Mouse (Mus musculus) limb, embryonic 13.5 days (tissue): ENCODE results near the gene Anln. TPM values are rescaled to one million over a fixed set of nuclear protein-coding genes. Genes with fewer than 3 reads are reported as not detected.

Source experiments
- ATAC-seq: fragments of 200-750 bp; cut with Nextera tagmentation; 2 replicates; pipeline ENCODE4 v1.8.0; 2017; ENCODE audit warnings: low read depth, moderate number of reproducible peaks, moderate TSS enrichment; ENCODE audit not compliant: low FRiP score
- H3K27ac ChIP-seq: fragments of 300-500 bp; sonication (generic); 2 replicates; pipeline ENCODE4 v1.5.1; 2015; ENCODE audit warnings: inconsistent platforms, mild to moderate bottlenecking, moderate library complexity
- H3K27me3 ChIP-seq: fragments of 300-500 bp; sonication (generic); 2 replicates; pipeline ENCODE4 v1.6.1; 2015; ENCODE audit warnings: mild to moderate bottlenecking, inconsistent platforms
- H3K36me3 ChIP-seq: fragments of 300-500 bp; sonication (generic); 2 replicates; pipeline ENCODE4 v1.6.1; 2015; ENCODE audit warnings: inconsistent platforms, mild to moderate bottlenecking, moderate library complexity
- H3K4me1 ChIP-seq: fragments of 300-500 bp; sonication (generic); 2 replicates; pipeline ENCODE4 v1.6.1; 2015; ENCODE audit warnings: inconsistent platforms
- H3K4me2 ChIP-seq: fragments of 300-500 bp; sonication (generic); replicated peaks from 2 replicates; pipeline ENCODE4 v1.6.1; 2015; ENCODE audit warnings: inconsistent platforms, mild to moderate bottlenecking, moderate library complexity
- H3K4me3 ChIP-seq: fragments of 300-500 bp; sonication (generic); 2 replicates; pipeline ENCODE4 v1.5.1; 2015; ENCODE audit warnings: moderate library complexity, mild to moderate bottlenecking, inconsistent platforms
- H3K9ac ChIP-seq: fragments of 300-500 bp; sonication (generic); 2 replicates; pipeline ENCODE4 v1.6.1; 2015; ENCODE audit warnings: mild to moderate bottlenecking, inconsistent platforms
- H3K9me3 ChIP-seq: fragments of 300-500 bp; sonication (generic); 2 replicates; pipeline ENCODE4 v1.6.1; 2016; ENCODE audit warnings: inconsistent platforms
- WGBS: fragments of 180-500 bp; shearing (Covaris S2); methylation state at CpG from one replicate; pipeline ENCODE4 v1.1.7; 2015; 5-methylcytosine and 5-hydroxymethylcytosine counted together
- polyA plus RNA-seq: library from polyadenylated mRNA; unstranded; fragments of >200 nt; fragmentation: Nextera tagmentation; extraction: Ambion mirVana; gene quantifications from 2 replicates; pipeline ENCODE4 v1.2.1, GENCODE M21; 2015

The Anln gene
- polyA plus RNA-seq, 1 experiment from 2014 or later, result 40.8 TPM

DNA sequence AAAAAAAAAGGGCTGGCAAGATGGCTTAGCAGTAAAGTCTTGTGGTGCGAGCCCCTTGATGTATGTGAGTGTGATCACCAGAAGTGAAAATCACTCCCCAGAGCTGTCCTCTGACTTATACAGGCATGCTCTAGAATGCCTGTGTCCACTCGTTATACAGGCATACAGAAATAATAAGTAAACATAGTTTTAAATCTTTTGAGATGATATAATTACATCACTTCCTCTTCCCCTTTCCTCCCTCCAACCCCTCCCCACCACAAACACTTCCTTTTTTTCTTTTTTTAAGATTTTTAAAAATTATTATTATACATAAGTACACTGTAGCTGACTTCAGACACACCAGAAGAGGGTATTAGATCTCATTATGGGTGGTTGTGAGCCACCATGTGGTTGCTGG, 5.7 kb upstream of the Anln start:
- 0 out of 2 replicates have a peak, but pooled peaks cover 3% of the 10 kb centered on the region for H3K4me1 ChIP-seq
- H3K4me2 ChIP-seq, result no peak overlapping the region
- no peaks in the 10 kb centered on the region for H3K36me3 ChIP-seq
- no peak overlapping the region for H3K27ac ChIP-seq
- no peaks in the 10 kb centered on the region for H3K27me3 ChIP-seq
- H3K4me3 ChIP-seq, result no peak overlapping the region
- no peak for ATAC-seq
- no peaks in the 10 kb centered on the region for H3K9me3 ChIP-seq
- H3K9ac ChIP-seq, result no peak overlapping the region
- WGBS, result 82% methylated on average over 2 of the region's 2 CpGs

GRCm38 (mm10) chr9:22390390-22390789, 1.4 kb upstream of the Anln start:
- H3K4me3 ChIP-seq, result no peak overlapping the region
- H3K4me2 ChIP-seq, result no peak overlapping the region
- no peaks in the 10 kb centered on the region for H3K27me3 ChIP-seq
- 82% methylated on average over 5 of the region's 5 CpGs for WGBS
- H3K27ac ChIP-seq, result no peak overlapping the region
- no peaks in the 10 kb centered on the region for H3K36me3 ChIP-seq
- ATAC-seq, result no peak
- no peaks in the 10 kb centered on the region for H3K9me3 ChIP-seq
- H3K9ac ChIP-seq, result no peak overlapping the region
- H3K4me1 ChIP-seq, result peaks cover 22% of the 10 kb centered on the region

- WGBS, result 70% methylated on average over 6 of the region's 6 CpGs
- Histone ChIP-seq H3K4me2 (peak overlapping the region; percentile 78), H3K27me3 (no peaks in the 10 kb centered on the region), H3K9ac (peak overlapping the region; percentile 91), H3K4me3 (peak overlapping the region; percentile 74), H3K27ac (peak overlapping the region; percentile 88; the same call in 1 of the 2 replicates), H3K36me3 (no peaks in the 10 kb centered on the region), H3K9me3 (no peaks in the 10 kb centered on the region), H3K4me1 (peaks cover 22% of the 10 kb centered on the region)
- no peak for ATAC-seq
These were observed 803 bp upstream of the Anln start for GRCm38 (mm10) chr9:22389736-22390245.

DNA sequence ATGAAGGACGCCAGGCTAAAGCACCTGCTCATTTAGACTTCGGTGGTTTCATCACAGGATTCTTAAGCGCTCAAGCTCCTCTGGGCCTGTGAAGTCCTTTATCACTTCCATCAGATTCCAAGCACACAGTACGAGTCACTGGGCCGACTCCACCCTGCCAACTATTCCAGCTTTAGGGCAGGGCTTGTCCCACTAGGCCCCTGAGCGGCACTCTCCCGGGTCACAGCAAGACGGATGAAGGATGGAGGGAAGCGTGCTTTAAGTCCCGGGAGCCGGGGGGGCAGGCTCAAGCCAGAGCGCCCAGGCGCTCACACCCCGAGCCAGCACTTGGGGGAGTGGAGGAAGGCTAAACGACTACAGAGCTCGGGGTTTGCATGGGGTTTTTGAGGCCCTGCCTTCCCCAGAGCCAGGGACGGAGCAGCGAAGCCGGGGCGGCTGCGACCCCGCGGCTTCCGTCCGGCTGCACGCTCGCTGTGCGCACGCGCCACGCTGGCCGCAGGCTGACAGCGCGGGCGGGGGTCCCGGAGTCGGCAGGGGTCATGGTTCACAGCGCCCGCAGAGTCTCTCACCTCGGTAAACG, 497 bp downstream of the Anln start:
- Histone ChIP-seq H3K9me3 (no peaks in the 10 kb centered on the region), H3K9ac (peak overlapping the region; percentile 91), H3K4me1 (peaks cover 22% of the 10 kb centered on the region), H3K4me3 (peak overlapping the region; percentile 74), H3K36me3 (no peaks in the 10 kb centered on the region), H3K27me3 (no peaks in the 10 kb centered on the region), H3K4me2 (peak overlapping the region; percentile 78), H3K27ac (peak overlapping the region; percentile 88)
- under 1% methylated on average over 41 of the region's 41 CpGs for WGBS
- ATAC-seq, result peak; percentile 79

DNA sequence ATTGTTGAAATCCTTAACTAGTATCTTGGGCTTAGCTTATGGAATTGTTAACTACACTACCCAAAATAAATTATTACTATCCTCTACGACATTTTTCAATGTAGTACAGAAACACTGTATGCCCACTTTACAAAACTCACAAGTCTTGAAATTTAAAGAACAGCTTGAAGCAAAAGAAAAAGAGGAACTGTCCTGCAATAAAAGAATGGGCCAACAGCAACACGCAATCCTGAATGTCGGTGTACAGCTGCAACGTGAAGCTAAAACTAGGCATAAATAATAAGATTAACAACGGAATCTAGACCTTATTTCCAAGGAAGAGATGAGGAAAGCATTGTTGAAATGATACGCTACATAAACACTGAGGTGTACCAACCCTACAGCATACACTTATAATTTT, 1.1 kb downstream of the Anln start:
- H3K9ac ChIP-seq, result peak overlapping the region; percentile 91
- H3K4me2 ChIP-seq, result peak overlapping the region; percentile 78
- WGBS, result 23% methylated on average over 6 of the region's 6 CpGs
- no peak for ATAC-seq
- H3K9me3 ChIP-seq, result no peaks in the 10 kb centered on the region
- peak overlapping the region; percentile 74 for H3K4me3 ChIP-seq
- peaks cover 3% of the 10 kb centered on the region for H3K36me3 ChIP-seq
- no peaks in the 10 kb centered on the region for H3K27me3 ChIP-seq
- peaks cover 22% of the 10 kb centered on the region for H3K4me1 ChIP-seq
- H3K27ac ChIP-seq, result no peak overlapping the region

DNA sequence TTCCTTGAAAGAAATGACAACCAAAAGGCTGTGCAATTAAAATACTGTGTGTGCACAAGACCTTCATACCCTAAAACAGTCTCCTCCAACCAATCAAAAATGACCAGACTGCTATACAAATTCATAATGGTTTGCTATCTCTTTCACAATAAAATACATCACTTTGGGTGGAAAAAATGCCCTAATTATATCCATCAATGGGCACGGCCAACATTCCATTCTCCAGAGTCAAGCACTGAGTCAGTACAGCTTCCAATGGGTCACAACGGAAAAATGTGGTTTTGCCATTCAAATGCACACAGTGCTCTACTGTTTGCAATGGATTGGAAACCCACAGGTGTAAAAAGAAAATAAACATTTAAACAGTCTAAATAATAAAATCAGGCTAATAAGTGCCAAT, 3.1 kb downstream of the Anln start:
- Histone ChIP-seq H3K27ac (no peak overlapping the region), H3K36me3 (peaks cover 22% of the 10 kb centered on the region), H3K9ac (no peak overlapping the region), H3K9me3 (no peaks in the 10 kb centered on the region), H3K4me1 (peaks cover 22% of the 10 kb centered on the region), H3K27me3 (no peaks in the 10 kb centered on the region), H3K4me3 (no peak overlapping the region), H3K4me2 (no peak overlapping the region)
- WGBS, result 70% methylated on average over 2 of the region's 2 CpGs
- ATAC-seq, result no peak

- Histone ChIP-seq H3K27ac (no peak overlapping the region), H3K9ac (no peak overlapping the region), H3K9me3 (no peaks in the 10 kb centered on the region), H3K36me3 (peaks cover 83% of the 10 kb centered on the region), H3K4me1 (no peaks in the 10 kb centered on the region), H3K27me3 (no peaks in the 10 kb centered on the region), H3K4me2 (no peak overlapping the region), H3K4me3 (no peak overlapping the region)
- 88% methylated on average over 5 of the region's 5 CpGs for WGBS
- ATAC-seq, result no peak
These were observed 12.9 kb downstream of the Anln start for GRCm38 (mm10) chr9:22376086-22376485.

- Histone ChIP-seq H3K4me1 (no peaks in the 10 kb centered on the region), H3K27me3 (no peaks in the 10 kb centered on the region), H3K36me3 (peaks cover 82% of the 10 kb centered on the region), H3K4me2 (no peak overlapping the region), H3K27ac (no peak overlapping the region), H3K9ac (no peak overlapping the region), H3K4me3 (no peak overlapping the region), H3K9me3 (no peaks in the 10 kb centered on the region)
- ATAC-seq, result no peak
- WGBS, result 92% methylated on average over 4 of the region's 4 CpGs
These were observed 16.2 kb downstream of the Anln start for GRCm38 (mm10) chr9:22372760-22373159.

DNA sequence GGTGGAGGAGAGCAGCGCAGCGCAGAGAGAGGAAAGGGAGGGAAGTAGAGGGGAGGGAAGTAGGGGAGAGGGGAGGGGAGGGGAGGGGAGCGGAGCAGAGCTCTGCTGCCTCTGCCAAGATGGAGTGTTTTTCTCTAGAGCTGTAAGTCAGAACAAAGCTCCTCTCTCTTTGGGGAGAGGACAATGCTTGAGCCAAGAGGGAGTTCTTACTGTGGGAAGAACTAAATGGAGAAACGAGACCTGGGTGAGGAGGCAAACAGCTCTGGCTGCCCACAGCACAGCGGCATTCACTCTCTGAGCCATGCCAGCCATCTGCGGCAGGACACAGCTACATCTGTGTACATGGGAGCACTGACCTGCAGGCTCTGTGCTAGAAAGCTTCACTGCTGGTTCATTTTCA, 21.0 kb downstream of the Anln start:
- Histone ChIP-seq H3K27ac (no peak overlapping the region), H3K36me3 (peaks cover 89% of the 10 kb centered on the region), H3K9me3 (no peaks in the 10 kb centered on the region), H3K4me3 (no peak overlapping the region), H3K4me2 (no peak overlapping the region), H3K27me3 (no peaks in the 10 kb centered on the region), H3K9ac (no peak overlapping the region), H3K4me1 (no peaks in the 10 kb centered on the region)
- ATAC-seq, result no peak
- 86% methylated on average over 6 of the region's 6 CpGs for WGBS

DNA sequence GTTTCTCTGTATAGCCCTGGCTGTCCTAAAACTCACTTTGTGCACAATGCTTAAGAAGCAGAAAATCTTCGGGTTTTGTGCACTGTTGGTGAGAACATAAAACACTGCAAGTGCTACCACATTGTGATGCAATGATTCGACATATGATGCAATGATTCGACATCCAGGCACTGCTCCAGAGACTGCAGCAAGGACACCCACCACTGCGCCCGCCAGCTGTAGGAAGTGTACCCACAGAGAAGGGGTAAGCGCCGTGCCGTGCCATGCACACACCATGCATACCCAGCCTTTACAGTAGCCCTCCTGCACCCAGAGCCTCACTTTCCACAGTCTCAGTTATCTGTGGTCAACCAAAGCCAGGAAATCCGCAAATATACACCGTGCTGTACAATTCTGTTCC, 22.4 kb downstream of the Anln start:
- Histone ChIP-seq H3K4me1 (no peaks in the 10 kb centered on the region), H3K9me3 (no peaks in the 10 kb centered on the region), H3K27me3 (no peaks in the 10 kb centered on the region), H3K36me3 (peaks cover 88% of the 10 kb centered on the region), H3K27ac (no peak overlapping the region), H3K4me2 (no peak overlapping the region), H3K4me3 (no peak overlapping the region), H3K9ac (no peak overlapping the region)
- no peak for ATAC-seq
- WGBS, result 95% methylated on average over 10 of the region's 10 CpGs

DNA sequence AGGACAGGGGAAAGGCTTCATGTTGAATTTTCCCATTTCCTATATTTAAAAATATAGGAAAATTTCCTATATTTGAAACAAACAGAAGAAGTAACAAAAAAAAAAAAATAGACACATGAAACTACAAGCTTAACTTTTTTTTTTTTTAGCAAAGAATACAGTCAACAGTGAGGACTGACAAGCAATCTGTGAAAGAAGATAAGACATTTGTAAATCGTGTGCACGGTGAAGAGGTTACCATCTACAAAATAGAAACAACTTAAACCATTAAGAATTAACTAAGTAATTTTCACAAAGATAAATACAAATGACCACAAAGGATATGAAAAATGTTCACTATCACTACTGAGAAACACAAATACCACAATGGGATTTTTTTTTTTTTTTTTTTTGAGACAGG, 22.8 kb downstream of the Anln start:
- Histone ChIP-seq H3K4me1 (no peaks in the 10 kb centered on the region), H3K9ac (no peak overlapping the region), H3K27ac (no peak overlapping the region), H3K4me2 (no peak overlapping the region), H3K27me3 (no peaks in the 10 kb centered on the region), H3K4me3 (no peak overlapping the region), H3K9me3 (no peaks in the 10 kb centered on the region), H3K36me3 (peaks cover 88% of the 10 kb centered on the region)
- 92% methylated on average over 2 of the region's 2 CpGs for WGBS
- no peak for ATAC-seq

DNA sequence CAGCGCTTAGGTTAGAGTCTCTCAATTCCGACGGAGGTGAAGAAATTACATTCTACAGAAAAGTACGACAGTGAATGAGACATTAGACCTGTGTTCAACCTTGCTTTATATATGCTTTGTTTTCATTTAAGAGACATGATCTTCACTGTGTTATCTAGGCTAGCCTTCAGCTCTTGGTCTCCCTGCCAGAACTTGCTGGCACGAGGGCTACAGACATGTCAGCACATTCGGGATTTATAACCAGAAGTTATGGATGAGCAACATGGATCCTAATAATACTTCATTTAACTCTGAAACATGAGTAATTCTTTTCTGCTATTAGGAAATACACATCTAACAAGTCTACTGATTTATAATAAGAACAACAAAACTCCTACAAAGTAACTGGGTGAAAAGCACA, 28.1 kb downstream of the Anln start:
- peaks cover 90% of the 10 kb centered on the region for H3K36me3 ChIP-seq

DNA sequence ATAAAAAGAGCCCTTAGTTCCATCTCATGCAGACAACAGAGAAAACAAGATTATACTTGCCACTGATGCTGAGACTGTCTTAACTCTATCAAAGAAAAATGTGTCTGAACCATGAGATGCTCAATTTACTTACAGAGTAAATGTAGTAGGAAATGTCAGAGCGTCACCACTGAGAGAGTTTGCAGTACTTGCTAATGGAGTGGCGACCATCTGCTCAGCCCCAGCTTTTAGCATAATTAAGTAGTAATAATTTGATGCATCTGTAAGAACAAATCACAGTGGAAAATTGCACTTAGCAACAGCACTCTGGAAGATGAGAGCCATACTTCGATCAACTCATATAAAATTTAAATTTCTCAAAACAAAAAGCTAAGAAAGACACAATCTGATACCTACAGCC, 33.1 kb downstream of the Anln start:
- peaks cover 76% of the 10 kb centered on the region for H3K36me3 ChIP-seq
- 91% methylated on average over 3 of the region's 3 CpGs for WGBS
- no peaks in the 10 kb centered on the region for H3K9me3 ChIP-seq
- H3K4me2 ChIP-seq, result no peak overlapping the region
- H3K4me1 ChIP-seq, result no peaks in the 10 kb centered on the region
- H3K9ac ChIP-seq, result no peak overlapping the region
- no peak for ATAC-seq
- H3K4me3 ChIP-seq, result no peak overlapping the region
- no peaks in the 10 kb centered on the region for H3K27me3 ChIP-seq
- no peak overlapping the region for H3K27ac ChIP-seq

More for the DNA sequence above, 28.1 kb downstream of the Anln start:
- Histone ChIP-seq H3K4me3 (no peak overlapping the region), H3K9ac (no peak overlapping the region), H3K4me1 (no peaks in the 10 kb centered on the region), H3K27ac (no peak overlapping the region), H3K27me3 (no peaks in the 10 kb centered on the region), H3K9me3 (no peaks in the 10 kb centered on the region), H3K4me2 (no peak overlapping the region)
- no peak for ATAC-seq
- WGBS, result 94% methylated on average over 6 of the region's 6 CpGs
